Mouse (Mus musculus): ENCODE measurements at regions not wholly inside any gene's neighbourhood (a gene's known extent, or its start where the extent isn't known, plus 50 kb on each side); places are given as distances from the start of the nearest gene placed in this dataset.
"Not testable (repeated sequence)": the region's sequence is repeated elsewhere in the genome, so short reads cannot be mapped to it uniquely, and the experiment has no call there.

DNA sequence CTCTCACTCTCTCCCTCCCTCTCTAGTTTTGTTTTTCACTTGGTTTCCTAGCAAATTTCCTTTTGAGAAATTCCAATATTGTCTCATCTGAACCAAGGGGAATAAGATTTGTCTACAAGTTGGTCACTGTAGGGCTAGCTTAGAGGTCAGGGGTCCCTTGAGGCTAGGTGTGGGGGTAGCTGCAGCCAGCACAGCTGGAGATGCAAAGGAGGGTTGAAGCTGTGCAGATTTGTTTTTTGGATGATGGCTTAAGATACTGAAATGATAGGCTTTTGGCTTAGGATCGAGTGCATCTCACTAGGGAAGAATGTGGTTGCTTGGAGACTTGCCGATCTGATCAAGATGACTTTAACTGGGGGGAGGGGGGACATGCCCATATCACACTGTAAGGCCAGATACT is 88.3 kb upstream of the Tmem28 start:
- no peak for DNase-seq (ENCODE audit: low spot score in 2 of 2)

DNA sequence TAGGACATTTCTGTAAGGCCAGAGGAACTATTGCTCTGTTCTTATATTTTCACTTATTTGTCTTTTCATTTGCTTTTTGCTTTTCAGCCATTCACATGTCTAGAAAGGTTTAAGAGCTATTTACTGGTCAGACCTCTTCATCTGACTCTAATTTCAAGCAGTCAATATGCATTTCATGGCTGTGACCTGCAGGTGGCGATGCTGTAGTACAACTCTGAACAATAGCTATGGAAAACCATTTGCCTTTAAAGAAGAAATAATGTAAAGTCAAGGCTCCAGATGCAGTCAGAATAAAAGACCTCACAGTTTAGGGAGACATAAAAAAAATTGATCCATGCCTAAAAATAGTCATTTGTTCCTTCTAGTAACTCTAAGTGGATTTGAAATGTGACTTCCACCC is 95.7 kb upstream of the Tmem28 start:
- no peak for DNase-seq (ENCODE audit: low spot score in 2 of 2)

- DNase-seq (ENCODE audit: low spot score in 2 of 2) = no peak
Observed at GRCm38 (mm10) chrX:99695366-99695765, 125.5 kb upstream of the Tmem28 start.

- peak in 1 of 2 experiments; percentile 6 for DNase-seq (ENCODE audit: low spot score in 2 of 2)
Observed at GRCm38 (mm10) chrX:99690971-99691370, 129.8 kb upstream of the Tmem28 start.

DNA sequence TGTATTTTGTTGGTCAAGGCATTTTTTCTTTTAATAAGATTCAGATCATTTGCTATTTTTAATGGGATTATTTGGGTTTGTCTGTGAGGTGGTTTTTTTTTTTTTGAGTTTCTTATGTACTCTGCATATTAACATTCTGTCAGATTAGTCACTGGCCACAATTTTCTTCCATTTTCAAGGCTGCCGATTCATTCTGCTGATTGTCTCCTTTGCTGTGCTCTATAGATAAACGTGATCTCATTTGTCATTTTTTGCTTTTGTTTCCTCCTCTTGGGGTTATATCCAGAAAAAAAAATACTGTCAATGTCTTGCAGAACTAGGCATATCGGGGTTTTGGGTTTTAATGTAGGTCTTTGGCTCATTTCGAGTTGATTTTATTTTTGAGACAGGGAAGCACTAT is 131.1 kb upstream of the Tmem28 start:
- DNase-seq (ENCODE audit: low spot score in 2 of 2) = no peak

DNA sequence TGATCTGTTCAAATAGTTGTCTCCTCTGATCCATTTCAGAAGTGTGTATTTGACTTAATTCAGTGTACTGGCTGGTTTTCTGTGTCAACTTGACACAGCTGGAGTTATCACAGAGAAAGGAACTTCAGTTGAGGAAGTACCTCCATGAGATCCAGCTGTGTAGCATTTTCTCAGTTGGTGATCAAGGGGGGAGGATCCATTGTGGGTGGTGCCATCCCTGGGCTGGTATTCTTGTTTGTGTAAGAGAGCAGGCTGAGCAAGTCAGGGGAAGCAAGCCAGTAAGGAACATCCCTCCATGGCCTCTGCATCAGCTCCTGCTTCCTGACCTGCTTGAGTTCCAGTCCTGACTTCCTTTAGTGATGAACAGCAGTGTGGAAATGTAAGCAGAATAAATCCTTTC is 138.3 kb upstream of the Tmem28 start:
- DNase-seq (ENCODE audit: low spot score in 2 of 2) = not testable (repeated sequence)

- no peak for DNase-seq (ENCODE audit: low spot score in 2 of 2)
Observed at GRCm38 (mm10) chrX:99667596-99667995, 153.2 kb upstream of the Tmem28 start.

GRCm38 (mm10) chrX:99662566-99662965 is 158.3 kb upstream of the Tmem28 start:
- DNase-seq (ENCODE audit: low spot score in 2 of 2) = no peak

DNA sequence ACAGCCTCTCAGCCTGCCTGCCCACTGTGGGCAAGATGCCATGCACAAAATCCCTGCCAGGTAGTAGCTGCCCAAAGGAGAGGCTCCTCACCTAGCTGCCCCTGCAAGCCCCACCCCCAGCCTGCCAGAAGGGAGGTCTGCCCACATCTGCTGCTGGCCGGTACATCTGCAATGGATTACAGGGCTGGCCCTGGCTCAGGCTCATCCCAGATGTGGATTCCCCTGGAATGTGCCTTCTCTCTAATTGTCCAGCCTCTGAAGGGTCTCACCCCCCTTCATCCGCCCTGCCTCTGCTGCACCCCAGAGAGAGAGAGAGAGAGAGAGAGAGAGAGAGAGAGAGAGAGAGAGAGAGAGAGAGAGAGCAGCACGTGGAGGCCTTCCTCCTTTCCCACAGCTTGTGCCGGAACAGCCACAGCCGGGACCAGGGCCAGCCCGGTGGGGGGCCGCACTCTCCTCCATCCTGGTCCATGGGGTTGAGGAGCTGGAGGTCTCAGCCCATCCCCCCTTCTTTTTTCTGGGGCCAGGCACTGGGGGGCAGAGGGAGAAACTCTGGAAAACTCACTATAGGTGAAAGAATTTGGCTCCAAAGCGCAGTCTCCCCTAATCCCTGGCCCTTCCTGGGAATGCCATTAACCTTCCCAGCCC is 161.2 kb upstream of the Tmem28 start:
- DNase-seq (ENCODE audit: low spot score in 2 of 2) = peak in 1 of 2 experiments; percentile 7

DNA sequence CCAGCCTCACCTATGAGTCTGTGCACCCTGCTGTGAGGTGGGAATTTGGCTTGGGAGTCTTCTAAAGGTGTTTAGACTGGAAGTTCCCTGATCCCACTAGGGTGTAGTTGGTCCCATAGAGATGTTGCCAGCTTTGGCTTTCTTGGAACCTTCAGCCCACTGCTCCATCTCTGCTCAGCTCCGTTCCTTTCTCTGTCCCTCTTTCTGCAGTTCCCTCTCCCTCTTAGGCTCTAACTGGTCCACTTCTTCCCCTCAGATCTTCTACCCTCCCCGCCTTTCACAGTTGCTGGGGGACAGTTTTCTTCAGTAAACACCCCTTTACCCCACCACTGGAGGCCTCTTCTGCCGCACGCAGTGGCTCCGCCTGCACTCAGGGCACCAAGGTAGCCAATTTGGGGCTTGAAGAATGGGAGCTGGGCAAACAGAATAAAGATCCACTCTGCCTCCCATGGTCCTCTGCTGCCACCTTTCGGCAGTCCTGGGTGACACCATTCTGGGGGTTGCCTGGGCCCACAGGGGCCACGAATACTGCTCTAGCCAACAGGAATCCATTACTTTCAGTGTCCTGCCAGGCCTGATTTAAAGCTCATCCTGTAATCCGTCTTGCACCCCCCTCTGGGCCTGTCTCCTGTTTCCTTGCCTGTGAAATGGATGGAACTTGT is 162.9 kb upstream of the Tmem28 start:
- peak in 1 of 2 experiments; percentile 38 for DNase-seq (ENCODE audit: low spot score in 2 of 2)

GRCm38 (mm10) chrX:99656988-99657387 is 163.8 kb upstream of the Tmem28 start:
- no peak for DNase-seq (ENCODE audit: low spot score in 2 of 2)

GRCm38 (mm10) chrX:99632211-99632775 is 161.2 kb upstream of the Pja1 start:
- DNase-seq (ENCODE audit: low spot score in 2 of 2) = no peak

- DNase-seq (ENCODE audit: low spot score in 2 of 2) = no peak
Observed at GRCm38 (mm10) chrX:99624515-99625179, 153.6 kb upstream of the Pja1 start.

GRCm38 (mm10) chrX:99612130-99612759 is 141.2 kb upstream of the Pja1 start:
- no peak for DNase-seq (ENCODE audit: low spot score in 2 of 2)

DNA sequence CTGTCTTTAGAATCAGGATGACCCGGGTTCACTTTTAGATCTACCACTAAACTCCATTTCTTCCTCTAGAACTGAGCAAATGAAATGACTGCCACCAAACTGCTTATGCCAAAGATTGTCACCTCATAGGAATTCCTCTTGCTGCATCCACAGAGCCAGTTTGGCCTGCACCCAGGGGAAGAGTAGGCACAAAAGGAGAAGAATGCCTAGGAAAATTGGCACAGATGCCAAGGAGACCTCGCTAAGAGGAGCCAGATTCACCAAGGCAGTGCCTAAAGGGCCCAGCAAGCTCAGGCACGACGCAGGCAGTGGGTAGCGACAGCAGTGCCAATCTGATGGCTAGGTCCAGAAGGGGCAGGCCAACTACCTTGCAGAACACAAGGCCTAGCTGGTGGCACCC is 139.0 kb upstream of the Pja1 start:
- DNase-seq (ENCODE audit: low spot score in 2 of 2) = no peak

DNA sequence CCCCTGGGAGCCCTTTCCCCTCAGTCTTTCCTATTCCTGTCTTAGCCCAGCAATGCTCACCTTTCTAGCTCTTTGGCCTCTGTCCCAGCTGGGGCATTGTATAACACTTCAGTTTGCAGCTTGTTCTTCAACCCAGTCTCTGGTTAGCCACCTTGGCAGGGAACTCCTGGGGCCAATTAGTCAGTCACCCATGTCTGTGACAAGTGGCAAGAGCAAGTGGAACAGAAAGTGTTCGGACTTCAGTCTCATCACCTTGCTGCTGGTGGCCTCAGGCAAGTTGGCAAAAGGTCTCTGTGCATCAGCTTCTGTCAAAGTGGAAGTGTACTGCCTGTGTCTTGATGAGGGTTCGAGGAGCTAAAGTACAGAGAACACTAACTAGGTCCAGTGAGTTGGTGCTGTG is 138.5 kb upstream of the Pja1 start:
- no peak for DNase-seq (ENCODE audit: low spot score in 2 of 2)

DNA sequence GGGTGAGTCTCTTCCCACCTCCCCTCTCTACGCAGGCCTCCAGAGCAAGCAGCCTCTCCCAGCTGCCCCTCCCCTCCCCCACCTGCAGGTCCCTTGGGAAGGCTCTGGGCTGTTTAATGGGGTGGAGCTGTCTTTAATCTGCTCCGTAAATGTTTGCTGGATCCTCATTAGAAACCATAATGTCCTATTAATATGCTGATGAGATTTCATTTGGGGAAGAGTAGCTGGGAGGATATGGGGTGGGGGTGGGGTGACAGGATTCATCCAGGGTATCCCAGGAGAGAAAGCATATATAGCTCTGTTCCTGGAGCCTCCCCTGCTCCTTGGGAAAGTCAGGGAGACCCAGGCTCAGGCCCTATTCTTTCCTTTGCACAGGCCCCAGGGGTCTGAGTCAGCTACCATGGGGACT is 137.2 kb upstream of the Pja1 start:
- DNase-seq (ENCODE audit: low spot score in 2 of 2) = no peak

- DNase-seq (ENCODE audit: low spot score in 2 of 2) = no peak
Observed at GRCm38 (mm10) chrX:99605084-99605824, 134.2 kb upstream of the Pja1 start.

GRCm38 (mm10) chrX:99603714-99604113 is 132.6 kb upstream of the Pja1 start:
- DNase-seq (ENCODE audit: low spot score in 2 of 2) = no peak

DNA sequence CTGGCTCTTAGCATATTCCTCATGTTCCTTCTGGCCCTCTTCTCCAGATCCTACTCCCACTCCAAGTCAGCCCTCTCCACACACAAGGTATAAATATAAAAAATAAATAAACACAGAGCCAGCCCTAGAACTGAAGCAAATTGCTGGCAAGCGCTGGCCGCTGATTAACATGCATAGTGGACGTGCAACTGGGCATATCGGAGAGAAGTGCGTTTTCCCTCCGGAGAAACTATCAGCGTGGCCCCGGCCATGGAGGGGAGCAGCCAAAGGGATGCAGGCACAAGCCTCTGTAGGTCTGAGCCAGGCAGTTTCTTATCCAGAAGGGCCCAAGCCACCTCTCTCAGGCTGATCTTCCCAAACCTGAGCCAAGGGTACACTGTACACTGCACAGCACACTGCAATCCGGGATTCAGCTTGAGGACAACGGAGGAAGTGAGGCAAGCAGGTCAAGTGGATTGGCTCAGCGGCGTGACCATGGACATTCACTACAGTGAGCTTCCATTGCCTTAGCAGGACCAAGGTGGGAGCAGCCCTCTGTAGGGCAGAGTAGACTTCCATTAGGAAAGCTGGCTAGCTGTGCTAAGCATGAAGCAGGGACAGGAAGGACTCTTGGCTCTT is 131.3 kb upstream of the Pja1 start:
- DNase-seq (ENCODE audit: low spot score in 2 of 2) = no peak

GRCm38 (mm10) chrX:99595493-99595892 is 124.4 kb upstream of the Pja1 start:
- no peak for DNase-seq (ENCODE audit: low spot score in 2 of 2)

All from left cerebral cortex, adult 8-10 months (tissue).